Comparison of ENCODE assay signal across 17 mouse cellular contexts in the genomic region with DNA sequence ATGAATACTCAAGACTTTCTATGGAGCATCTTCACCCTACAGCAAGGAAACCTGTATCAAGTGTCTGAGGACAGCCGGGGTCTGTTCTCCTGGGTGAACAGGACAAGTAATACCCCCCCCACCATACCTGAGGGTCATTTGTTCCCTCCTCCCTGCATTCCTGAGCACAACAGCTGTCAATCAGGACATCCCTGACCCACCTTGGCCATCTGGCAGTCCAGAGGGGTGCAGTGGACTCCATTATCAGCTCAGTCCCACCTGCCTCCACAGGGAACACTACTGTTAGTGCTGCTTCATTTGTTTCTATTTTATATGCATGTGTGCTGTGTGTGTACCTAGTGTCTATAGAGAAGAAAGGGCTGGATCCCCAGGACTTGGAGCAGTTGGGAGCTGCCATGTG.
"Had no signal": no experiment of that assay in that cellular context is flagged by ENCODE, and none has a peak within 500 bp of the region (broad histone marks: within the 10 kb centered on the region; RNA-seq: fewer than 3 reads in every experiment).

No protein-coding gene starts in this region.

- H3K27me3 ChIP-seq: lung, embryonic 15.5 days; megakaryocyte, embryonic 14.5 days; midbrain, embryonic 13.5 days; midbrain, embryonic 15.5 days; neural tube, embryonic 12.5 days; stomach, embryonic 15.5 days had no signal

- H3K27ac ChIP-seq: lung, embryonic 15.5 days; macrophage; midbrain, embryonic 13.5 days; midbrain, embryonic 15.5 days; neural tube, embryonic 12.5 days; stomach, embryonic 15.5 days; stomach, postnatal 0 days had no signal

- H3K4me1 ChIP-seq: lung, embryonic 15.5 days; megakaryocyte, embryonic 14.5 days; midbrain, embryonic 13.5 days; midbrain, embryonic 15.5 days; neural tube, embryonic 12.5 days; stomach, embryonic 15.5 days had no signal

- H3K9ac ChIP-seq: lung, embryonic 15.5 days; midbrain, embryonic 13.5 days; midbrain, embryonic 15.5 days; neural tube, embryonic 12.5 days; stomach, embryonic 15.5 days had no signal

- H3K4me2 ChIP-seq: lung, embryonic 15.5 days; midbrain, embryonic 11.5 days; midbrain, embryonic 13.5 days; midbrain, embryonic 15.5 days; neural tube, embryonic 12.5 days; stomach, embryonic 15.5 days had no signal

- H3K9me3 ChIP-seq: lung, embryonic 15.5 days; neural tube, embryonic 12.5 days; stomach, embryonic 15.5 days had no signal

- DNase-seq: lung, adult 2 months; lung, postnatal 14 days; lung, postnatal 36 days; right cerebral cortex, postnatal 14 days; thymus, adult 2 months; thymus, postnatal 25 days; thymus, postnatal 4 days had no signal

- H3K4me3 ChIP-seq: lung, embryonic 15.5 days; megakaryocyte, embryonic 14.5 days; midbrain, embryonic 13.5 days; midbrain, embryonic 15.5 days; neural tube, embryonic 12.5 days; stomach, embryonic 15.5 days had no signal

- H3K36me3 ChIP-seq: lung, embryonic 15.5 days; midbrain, embryonic 13.5 days; midbrain, embryonic 15.5 days; neural tube, embryonic 12.5 days; stomach, embryonic 15.5 days had no signal

- ATAC-seq: lung, postnatal 0 days; midbrain, embryonic 13.5 days; midbrain, embryonic 15.5 days had no signal
